Mouse (Mus musculus): ENCODE results near the gene Atad5.

- TF ChIP-seq CTCF (IDR thresholded peaks at IDR 0.05; ENCODE audit: low read depth) (no peak), EP300 (optimal IDR thresholded peaks at IDR 0.05) (no peak)
Measured at GRCm38 (mm10) chr11:80135954-80136683, 46.9 kb downstream of the Atad5 start.

All from stomach, postnatal 0 days (tissue).